Mouse (Mus musculus): ENCODE measurements around the gene Gm21190. TPM values are rescaled to one million over a fixed set of nuclear protein-coding genes. Genes with fewer than 3 reads are reported as not detected.

Gene Gm21190
- polyA plus RNA-seq (2014; fragmentation: Illumina TruSeq; extraction: RNeasy Lipid Tissue Mini Kit (QIAGEN cat#74804); ENCODE audit: low read depth, low replicate concordance): 2.9 TPM

DNA sequence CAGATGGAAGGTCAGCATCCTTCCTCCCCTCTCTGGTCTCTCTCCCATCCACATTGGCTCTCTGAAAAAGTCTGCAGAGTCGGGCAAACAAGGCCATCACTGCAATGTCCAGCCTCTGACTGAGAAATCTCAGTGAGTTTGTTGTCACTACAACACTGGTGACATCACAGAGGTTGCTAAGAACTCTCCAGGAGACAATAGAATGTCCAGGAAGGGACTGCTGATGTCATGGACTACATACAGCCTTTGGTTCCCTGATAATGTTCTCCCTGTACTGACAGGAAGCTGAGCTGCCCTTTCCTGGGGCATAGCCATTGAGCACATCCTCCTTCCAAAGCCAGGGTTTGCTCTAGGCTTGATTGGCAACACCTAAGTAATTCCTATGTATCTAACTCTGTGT, at the start of gene Gm21190:
Gene Gm21190, minus strand, starts transcription at position 101 of the 400 bp plus-strand sequence.

DNA sequence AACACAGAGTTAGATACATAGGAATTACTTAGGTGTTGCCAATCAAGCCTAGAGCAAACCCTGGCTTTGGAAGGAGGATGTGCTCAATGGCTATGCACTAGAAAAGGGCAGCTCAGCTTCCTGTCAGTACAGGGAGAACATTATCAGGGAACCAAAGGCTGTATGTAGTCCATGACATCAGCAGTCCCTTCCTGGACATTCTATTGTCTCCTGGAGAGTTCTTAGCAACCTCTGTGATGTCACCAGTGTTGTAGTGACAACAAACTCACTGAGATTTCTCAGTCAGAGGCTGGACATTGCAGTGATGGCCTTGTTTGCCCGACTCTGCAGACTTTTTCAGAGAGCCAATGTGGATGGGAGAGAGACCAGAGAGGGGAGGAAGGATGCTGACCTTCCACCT, 48.0 kb upstream of the Gm21190 start, which contains the start of gene Gm21083:
Gene Gm21083, plus strand, starts transcription at position 301 of the 400 bp plus-strand sequence.

DNA sequence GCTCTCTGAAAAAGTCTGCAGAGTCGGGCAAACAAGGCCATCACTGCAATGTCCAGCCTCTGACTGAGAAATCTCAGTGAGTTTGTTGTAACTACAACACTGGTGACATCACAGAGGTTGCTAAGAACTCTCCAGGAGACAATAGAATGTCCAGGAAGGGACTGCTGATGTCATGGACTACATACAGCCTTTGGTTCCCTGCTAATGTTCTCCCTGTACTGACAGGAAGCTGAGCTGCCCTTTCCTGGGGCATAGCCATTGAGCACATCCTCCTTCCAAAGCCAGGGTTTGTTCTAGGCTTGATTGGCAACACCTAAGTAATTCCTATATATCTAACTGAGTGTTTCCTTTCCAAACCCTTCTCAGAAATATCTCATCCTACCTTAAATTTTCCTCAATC, 52.6 kb downstream of the Gm21190 start, which contains the start of gene Gm21149:
Gene Gm21149, minus strand, starts transcription at position 101 of the 400 bp plus-strand sequence.

Other genes with a start within 250 kb of the Gm21190 start
- not detected for gene Gm21149, start 52.7 kb downstream of the Gm21190 start, polyA plus RNA-seq (2014; fragmentation: Illumina TruSeq; extraction: RNeasy Lipid Tissue Mini Kit (QIAGEN cat#74804); ENCODE audit: low read depth, low replicate concordance)
- 1.3 TPM for gene Gm21083, start 48.1 kb upstream of the Gm21190 start, polyA plus RNA-seq (2014; fragmentation: Illumina TruSeq; extraction: RNeasy Lipid Tissue Mini Kit (QIAGEN cat#74804); ENCODE audit: low read depth, low replicate concordance)
- 1.6 TPM for gene Speer4d, start 89.8 kb upstream of the Gm21190 start, polyA plus RNA-seq (2014; fragmentation: Illumina TruSeq; extraction: RNeasy Lipid Tissue Mini Kit (QIAGEN cat#74804); ENCODE audit: low read depth, low replicate concordance)
- gene 4930572O03Rik, start 127.8 kb upstream of the Gm21190 start, polyA plus RNA-seq (2014; fragmentation: Illumina TruSeq; extraction: RNeasy Lipid Tissue Mini Kit (QIAGEN cat#74804); ENCODE audit: low read depth, low replicate concordance): not detected
- gene Speer4c, start 185.0 kb upstream of the Gm21190 start, polyA plus RNA-seq (2014; fragmentation: Illumina TruSeq; extraction: RNeasy Lipid Tissue Mini Kit (QIAGEN cat#74804); ENCODE audit: low read depth, low replicate concordance): not detected